Mouse (Mus musculus): Measurements from ENCODE around the gene Cdkn2b. TPM values are rescaled to one million over a fixed set of nuclear protein-coding genes. Genes with fewer than 3 reads are reported as not detected.

The Cdkn2b gene
- total and polyA plus RNA-seq, 3 experiments = 1.9 to 2.5 TPM; not detected in 1

- TF ChIP-seq POLR2A (IDR thresholded peaks at IDR 0.05; ENCODE audit: control insufficient read depth in 1 of 2, insufficient read depth in 1 of 2, low read depth in 1 of 2, low read length in 2 of 2, poor library complexity in 1 of 2) = peak in 1 of 2 experiments; percentile 6; a peak in 1 of 4 replicates
- TF ChIP-seq USF1 (IDR thresholded peaks at IDR 0.05; ENCODE audit: low read depth, low read length) = no peak
- TF ChIP-seq MXI1 (IDR thresholded peaks at IDR 0.05; ENCODE audit: low read depth, low read length) = no peak; the same call in 1 of the 2 replicates
- TF ChIP-seq TAL1 (IDR thresholded peaks at IDR 0.05; ENCODE audit: low read length) = no peak
- no peak for TF ChIP-seq CHD2 (IDR thresholded peaks at IDR 0.05; ENCODE audit: low read length)
- no peak for TF ChIP-seq MYC (IDR thresholded peaks at IDR 0.05; ENCODE audit: low read depth, low read length)
- TF ChIP-seq RAD21 (IDR thresholded peaks at IDR 0.05; ENCODE audit: low read depth, low read length) = no peak
- TF ChIP-seq MEF2A (IDR thresholded peaks at IDR 0.05; ENCODE audit: extremely low read depth, insufficient replicate concordance, low read depth, low read length, poor library complexity, severe bottlenecking) = no peak
- TF ChIP-seq NELFE (IDR thresholded peaks at IDR 0.05; ENCODE audit: low read depth, low read length) = no peak
- TF ChIP-seq SMC3 (IDR thresholded peaks at IDR 0.05; ENCODE audit: low read depth, low read length) = no peak
- TF ChIP-seq ZNF384 (IDR thresholded peaks at IDR 0.05; ENCODE audit: low read depth, low read length) = peak; percentile 90
- no peak; the same call in 1 of the 2 replicates for TF ChIP-seq RCOR1 (IDR thresholded peaks at IDR 0.05; ENCODE audit: low read depth, low read length)
- TF ChIP-seq CTCF (IDR thresholded peaks at IDR 0.05 in 2 of 3, conservative IDR thresholded peaks at IDR 0.05 in 1 of 3; ENCODE audit: control insufficient read depth in 1 of 3, insufficient read depth in 1 of 3, low read depth in 2 of 3, low read length in 3 of 3, poor library complexity in 1 of 3, severe bottlenecking in 1 of 3) = no peak
Measured at GRCm38 (mm10) chr4:89351474-89351873, 40.6 kb upstream of the Cdkn2b start (continued).

- peaks cover 19 to 25% of the 10 kb centered on the region in 2 experiments for H3K4me1 ChIP-seq (ENCODE audit: control insufficient read depth in 1 of 2, insufficient read depth in 2 of 2, low read length in 2 of 2)
- H3K79me2 ChIP-seq (ENCODE audit: control insufficient read depth, insufficient read depth, low read length, poor library complexity) = no peaks in the 10 kb centered on the region
- peak overlapping the region; percentile 64 for H3K9ac ChIP-seq (ENCODE audit: control insufficient read depth, low read depth, low read length, poor library complexity, severe bottlenecking)
- no peaks in the 10 kb centered on the region for H3K9me3 ChIP-seq (replicated peaks; ENCODE audit: insufficient read depth, low read length)
- peaks cover 2 to 28% of the 10 kb centered on the region in 2 experiments; a peak in 3 of 4 replicates for H3K36me3 ChIP-seq (ENCODE audit: control insufficient read depth in 1 of 2, insufficient read depth in 2 of 2, low read length in 2 of 2)
- no peaks in the 10 kb centered on the region for H3K27me3 ChIP-seq (ENCODE audit: control insufficient read depth in 1 of 2, insufficient read depth in 2 of 2, low read length in 2 of 2)
- peak overlapping the region; percentile 41 to 52 for H3K4me3 ChIP-seq (ENCODE audit: control insufficient read depth in 1 of 2, insufficient read depth in 1 of 2, low read depth in 2 of 2, low read length in 2 of 2)
- DNase-seq (ENCODE audit: low read depth, low spot score) = peak; percentile 87
- H3K27ac ChIP-seq (ENCODE audit: control insufficient read depth, low read depth, low read length) = peak overlapping the region; percentile 96
- TF ChIP-seq TBP (IDR thresholded peaks at IDR 0.05; ENCODE audit: low read depth, low read length) (peak; percentile 29; the same call in 1 of the 2 replicates), EP300 (IDR thresholded peaks at IDR 0.05; ENCODE audit: low read depth in 1 of 2, low read length in 2 of 2) (peak in 1 of 2 experiments; percentile 41; a peak in 3 of 4 replicates), CHD2 (IDR thresholded peaks at IDR 0.05; ENCODE audit: low read length) (no peak; the same call in 1 of the 2 replicates), NRF1 (IDR thresholded peaks at IDR 0.05; ENCODE audit: insufficient read depth, low read depth, low read length, poor library complexity, severe bottlenecking) (no peak), KAT2A (conservative IDR thresholded peaks at IDR 0.05; ENCODE audit: low read depth, low read length) (no peak), BHLHE40 (IDR thresholded peaks at IDR 0.05; ENCODE audit: borderline replicate concordance, low read depth, low read length) (no peak), ZMIZ1 (IDR thresholded peaks at IDR 0.05; ENCODE audit: low read depth, low read length) (no peak), RCOR1 (IDR thresholded peaks at IDR 0.05; ENCODE audit: low read depth, low read length) (no peak), UBTF (IDR thresholded peaks at IDR 0.05; ENCODE audit: borderline replicate concordance, insufficient read depth, low read depth, low read length) (no peak), CHD1 (IDR thresholded peaks at IDR 0.05; ENCODE audit: low read depth, low read length) (no peak), TAL1 (IDR thresholded peaks at IDR 0.05; ENCODE audit: low read length) (no peak), ZNF384 (IDR thresholded peaks at IDR 0.05; ENCODE audit: low read depth, low read length) (no peak), E2F4 (IDR thresholded peaks at IDR 0.05; ENCODE audit: borderline replicate concordance, low read depth, low read length) (no peak), POLR2AphosphoS2 (IDR thresholded peaks at IDR 0.05; ENCODE audit: low read length) (0 out of 2 replicates have a peak, but pooled peaks have one; percentile 54), ELF1 (IDR thresholded peaks at IDR 0.05; ENCODE audit: low read depth, low read length) (no peak), POLR2A (IDR thresholded peaks at IDR 0.05; ENCODE audit: control insufficient read depth in 1 of 2, insufficient read depth in 1 of 2, low read depth in 1 of 2, low read length in 2 of 2, poor library complexity in 1 of 2) (peak in 1 of 2 experiments; percentile 20; a peak in 1 of 4 replicates), SIN3A (IDR thresholded peaks at IDR 0.05; ENCODE audit: low read length) (peak; percentile 55; the same call in 1 of the 2 replicates), JUND (IDR thresholded peaks at IDR 0.05; ENCODE audit: low read depth, low read length) (no peak), MEF2A (IDR thresholded peaks at IDR 0.05; ENCODE audit: extremely low read depth, insufficient replicate concordance, low read depth, low read length, poor library complexity, severe bottlenecking) (no peak), MYB (IDR thresholded peaks at IDR 0.05; ENCODE audit: low read depth, low read length) (no peak), CTCF (IDR thresholded peaks at IDR 0.05 in 2 of 3, conservative IDR thresholded peaks at IDR 0.05 in 1 of 3; ENCODE audit: control insufficient read depth in 1 of 3, insufficient read depth in 1 of 3, low read depth in 2 of 3, low read length in 3 of 3, poor library complexity in 1 of 3, severe bottlenecking in 1 of 3) (no peak), TCF12 (IDR thresholded peaks at IDR 0.05; ENCODE audit: low read depth, low read length) (0 out of 2 replicates have a peak, but pooled peaks have one; percentile 2), POLR2AphosphoS5 (IDR thresholded peaks at IDR 0.05; ENCODE audit: borderline replicate concordance, low read depth, low read length) (no peak), MXI1 (IDR thresholded peaks at IDR 0.05; ENCODE audit: low read depth, low read length) (peak; percentile 69), ZC3H11A (IDR thresholded peaks at IDR 0.05; ENCODE audit: low read depth, low read length) (no peak), NELFE (IDR thresholded peaks at IDR 0.05; ENCODE audit: low read depth, low read length) (0 out of 2 replicates have a peak, but pooled peaks have one; percentile 10), ETS1 (IDR thresholded peaks at IDR 0.05; ENCODE audit: low read depth, low read length) (no peak)
Measured at GRCm38 (mm10) chr4:89350938-89351451, 40.2 kb upstream of the Cdkn2b start.

Measured in MEL (cell line).